Mouse (Mus musculus) ES-Bruce4 (cell line): ENCODE results near the gene Cep89.

Experiments used
- CTCF ChIP-seq: IDR thresholded peaks from one replicate; pipeline ENCODE4 v1.8.1; 2011; ENCODE audit warnings: low read depth, low read length
- EP300 ChIP-seq: IDR thresholded peaks from 2 replicates; pipeline ENCODE4 v1.6.1; 2011; ENCODE audit warnings: low read depth, low read length; ENCODE audit not compliant: insufficient read depth
- POLR2A ChIP-seq: IDR thresholded peaks from one replicate; pipeline ENCODE4 v1.8.1; 2011; ENCODE audit warnings: low read length; ENCODE audit not compliant: insufficient read depth

- TF ChIP-seq EP300 (no peak), POLR2A (no peak), CTCF (no peak)
Measured at GRCm38 (mm10) chr7:35355303-35355872, 41.4 kb upstream of the Cep89 start.
